Mouse (Mus musculus): Measurements from ENCODE around the gene Rnf138rt1. TPM values are rescaled to one million over a fixed set of nuclear protein-coding genes. Genes with fewer than 3 reads are reported as not detected.
A peak's percentile ranks its signal among the peaks of the same experiment; 100 is the strongest.

Rnf138rt1 gene
- polyA plus RNA-seq (2015; fragmentation: Nextera tagmentation; extraction: Ambion mirVana): 0.46 and 0.49 TPM in 2 replicates

- H3K36me3 ChIP-seq: no peaks in the 10 kb centered on the region
- H3K4me2 ChIP-seq (replicated peaks): peak within 1 kb of the TSS; percentile 55
- no peak within 1 kb of the TSS for H3K9ac ChIP-seq
- no peak within 1 kb of the TSS for H3K27ac ChIP-seq (replicated peaks)
- H3K27me3 ChIP-seq: peaks cover 10% of the 10 kb centered on the region
- peak; percentile 47; the same call in 1 of the 2 replicates for ATAC-seq (ENCODE audit: insufficient number of reproducible peaks, low FRiP score, low TSS enrichment, low read depth)
- no peaks in the 10 kb centered on the region for H3K4me1 ChIP-seq
- H3K4me3 ChIP-seq (replicated peaks): peak within 1 kb of the TSS; percentile 34
- WGBS: 27% methylated on average over 42 of the region's 42 CpGs
- no peaks in the 10 kb centered on the region for H3K9me3 ChIP-seq (replicated peaks)
These were observed at the start of gene Rnf138rt1 for GRCm38 (mm10) chrX:163760617-163761434. Gene Rnf138rt1, minus strand, starts transcription at chrX:163761329.

- Histone ChIP-seq H3K36me3 (no peaks in the 10 kb centered on the region), H3K4me2 (replicated peaks) (no peak overlapping the region), H3K27ac (replicated peaks) (no peak overlapping the region), H3K27me3 (no peaks in the 10 kb centered on the region), H3K9me3 (replicated peaks) (no peaks in the 10 kb centered on the region), H3K4me3 (replicated peaks) (no peak overlapping the region), H3K4me1 (no peaks in the 10 kb centered on the region), H3K9ac (no peak overlapping the region)
- WGBS: 59% methylated on average over 1 of the region's 1 CpGs
- no peak for ATAC-seq (ENCODE audit: insufficient number of reproducible peaks, low FRiP score, low TSS enrichment, low read depth)
These were observed 46.1 kb upstream of the Rnf138rt1 start for GRCm38 (mm10) chrX:163807270-163807669.

GRCm38 (mm10) chrX:163766290-163766689, 5.2 kb upstream of the Rnf138rt1 start:
- H3K4me2 ChIP-seq (replicated peaks): no peak overlapping the region
- no peak overlapping the region for H3K4me3 ChIP-seq (replicated peaks)
- H3K4me1 ChIP-seq: no peaks in the 10 kb centered on the region
- H3K9me3 ChIP-seq (replicated peaks): no peaks in the 10 kb centered on the region
- no peak for ATAC-seq (ENCODE audit: insufficient number of reproducible peaks, low FRiP score, low TSS enrichment, low read depth)
- no peaks in the 10 kb centered on the region for H3K36me3 ChIP-seq
- 55% methylated on average over 3 of the region's 3 CpGs for WGBS
- H3K9ac ChIP-seq: no peak overlapping the region
- no peaks in the 10 kb centered on the region for H3K27me3 ChIP-seq
- no peak overlapping the region for H3K27ac ChIP-seq (replicated peaks)

- peak overlapping the region; percentile 55 for H3K4me2 ChIP-seq (replicated peaks)
- peaks cover 10% of the 10 kb centered on the region for H3K27me3 ChIP-seq
- H3K27ac ChIP-seq (replicated peaks): no peak overlapping the region
- H3K4me1 ChIP-seq: no peaks in the 10 kb centered on the region
- H3K9ac ChIP-seq: no peak overlapping the region
- WGBS: 27% methylated on average over 10 of the region's 10 CpGs
- H3K36me3 ChIP-seq: no peaks in the 10 kb centered on the region
- H3K4me3 ChIP-seq (replicated peaks): peak overlapping the region; percentile 34
- no peaks in the 10 kb centered on the region for H3K9me3 ChIP-seq (replicated peaks)
- no peak for ATAC-seq (ENCODE audit: insufficient number of reproducible peaks, low FRiP score, low TSS enrichment, low read depth)
These were observed 303 bp upstream of the Rnf138rt1 start for GRCm38 (mm10) chrX:163761435-163761828.

GRCm38 (mm10) chrX:163745996-163746395, 15.1 kb downstream of the Rnf138rt1 start:
- no peak overlapping the region for H3K9ac ChIP-seq
- H3K9me3 ChIP-seq (replicated peaks): no peaks in the 10 kb centered on the region
- no peaks in the 10 kb centered on the region for H3K4me1 ChIP-seq
- no peak overlapping the region for H3K4me3 ChIP-seq (replicated peaks)
- H3K4me2 ChIP-seq (replicated peaks): no peak overlapping the region
- 0 out of 2 replicates have a peak, but pooled peaks cover 3% of the 10 kb centered on the region for H3K27me3 ChIP-seq
- H3K36me3 ChIP-seq: no peaks in the 10 kb centered on the region
- 78% methylated on average over 6 of the region's 6 CpGs for WGBS
- H3K27ac ChIP-seq (replicated peaks): no peak overlapping the region
- no peak for ATAC-seq (ENCODE audit: insufficient number of reproducible peaks, low FRiP score, low TSS enrichment, low read depth)

- H3K27me3 ChIP-seq: no peaks in the 10 kb centered on the region
- no peaks in the 10 kb centered on the region for H3K4me1 ChIP-seq
- no peak overlapping the region for H3K4me3 ChIP-seq (replicated peaks)
- H3K9ac ChIP-seq: no peak overlapping the region
- no peaks in the 10 kb centered on the region for H3K9me3 ChIP-seq (replicated peaks)
- 77% methylated on average over 2 of the region's 2 CpGs for WGBS
- no peak for ATAC-seq (ENCODE audit: insufficient number of reproducible peaks, low FRiP score, low TSS enrichment, low read depth)
- no peaks in the 10 kb centered on the region for H3K36me3 ChIP-seq
- H3K27ac ChIP-seq (replicated peaks): no peak overlapping the region
- H3K4me2 ChIP-seq (replicated peaks): no peak overlapping the region
These were observed 17.2 kb downstream of the Rnf138rt1 start for GRCm38 (mm10) chrX:163743896-163744295.

- H3K4me1 ChIP-seq: no peaks in the 10 kb centered on the region
- H3K9me3 ChIP-seq (replicated peaks): no peaks in the 10 kb centered on the region
- 0 out of 2 replicates have a peak, but pooled peaks cover 3% of the 10 kb centered on the region for H3K27me3 ChIP-seq
- ATAC-seq (ENCODE audit: insufficient number of reproducible peaks, low FRiP score, low TSS enrichment, low read depth): no peak
- H3K9ac ChIP-seq: no peak overlapping the region
- 42% methylated on average over 1 of the region's 1 CpGs for WGBS
- H3K4me2 ChIP-seq (replicated peaks): no peak overlapping the region
- H3K36me3 ChIP-seq: no peaks in the 10 kb centered on the region
- no peak overlapping the region for H3K27ac ChIP-seq (replicated peaks)
- H3K4me3 ChIP-seq (replicated peaks): no peak overlapping the region
These were observed 22.2 kb downstream of the Rnf138rt1 start for GRCm38 (mm10) chrX:163738904-163739303.

- no peak for ATAC-seq (ENCODE audit: insufficient number of reproducible peaks, low FRiP score, low TSS enrichment, low read depth)
- WGBS: 100% methylated on average over 1 of the region's 1 CpGs
These were observed 27.0 kb downstream of the Rnf138rt1 start for GRCm38 (mm10) chrX:163734145-163734544.

GRCm38 (mm10) chrX:163723630-163724029, 37.5 kb downstream of the Rnf138rt1 start:
- H3K9me3 ChIP-seq (replicated peaks): no peaks in the 10 kb centered on the region
- no peak overlapping the region for H3K9ac ChIP-seq
- no peak overlapping the region for H3K4me2 ChIP-seq (replicated peaks)
- H3K27me3 ChIP-seq: 0 out of 2 replicates have a peak, but pooled peaks cover 6% of the 10 kb centered on the region
- H3K36me3 ChIP-seq: no peaks in the 10 kb centered on the region
- no peak for ATAC-seq (ENCODE audit: insufficient number of reproducible peaks, low FRiP score, low TSS enrichment, low read depth)
- H3K4me3 ChIP-seq (replicated peaks): no peak overlapping the region
- no peaks in the 10 kb centered on the region for H3K4me1 ChIP-seq
- no peak overlapping the region for H3K27ac ChIP-seq (replicated peaks)

More at GRCm38 (mm10) chrX:163734145-163734544, 27.0 kb downstream of the Rnf138rt1 start:
- Histone ChIP-seq H3K27me3 (0 out of 2 replicates have a peak, but pooled peaks cover 3% of the 10 kb centered on the region), H3K36me3 (no peaks in the 10 kb centered on the region), H3K9me3 (replicated peaks) (no peaks in the 10 kb centered on the region), H3K27ac (replicated peaks) (no peak overlapping the region), H3K4me1 (no peaks in the 10 kb centered on the region), H3K9ac (no peak overlapping the region), H3K4me3 (replicated peaks) (no peak overlapping the region), H3K4me2 (replicated peaks) (no peak overlapping the region)

- Histone ChIP-seq H3K27ac (replicated peaks) (no peak overlapping the region), H3K36me3 (no peaks in the 10 kb centered on the region), H3K4me2 (replicated peaks) (no peak overlapping the region), H3K4me3 (replicated peaks) (no peak overlapping the region), H3K9ac (no peak overlapping the region), H3K9me3 (replicated peaks) (no peaks in the 10 kb centered on the region), H3K27me3 (0 out of 2 replicates have a peak, but pooled peaks cover 6% of the 10 kb centered on the region), H3K4me1 (no peaks in the 10 kb centered on the region)
- ATAC-seq (ENCODE audit: insufficient number of reproducible peaks, low FRiP score, low TSS enrichment, low read depth): no peak
- 44% methylated on average over 12 of the region's 12 CpGs for WGBS
These were observed 38.1 kb downstream of the Rnf138rt1 start for GRCm38 (mm10) chrX:163722785-163723577.

GRCm38 (mm10) chrX:163720597-163720996, 40.5 kb downstream of the Rnf138rt1 start:
- 0 out of 2 replicates have a peak, but pooled peaks cover 4% of the 10 kb centered on the region for H3K27me3 ChIP-seq
- H3K36me3 ChIP-seq: no peaks in the 10 kb centered on the region
- no peak overlapping the region for H3K9ac ChIP-seq
- ATAC-seq (ENCODE audit: insufficient number of reproducible peaks, low FRiP score, low TSS enrichment, low read depth): no peak
- H3K4me2 ChIP-seq (replicated peaks): no peak overlapping the region
- no peaks in the 10 kb centered on the region for H3K4me1 ChIP-seq
- 51% methylated on average over 2 of the region's 2 CpGs for WGBS
- no peak overlapping the region for H3K4me3 ChIP-seq (replicated peaks)
- H3K27ac ChIP-seq (replicated peaks): no peak overlapping the region
- H3K9me3 ChIP-seq (replicated peaks): no peaks in the 10 kb centered on the region
